Mouse (Mus musculus): ENCODE measurements at regions not wholly inside any gene's neighbourhood (a gene's known extent, or its start where the extent isn't known, plus 50 kb on each side); places are given as distances from the start of the nearest gene placed in this dataset.

DNA sequence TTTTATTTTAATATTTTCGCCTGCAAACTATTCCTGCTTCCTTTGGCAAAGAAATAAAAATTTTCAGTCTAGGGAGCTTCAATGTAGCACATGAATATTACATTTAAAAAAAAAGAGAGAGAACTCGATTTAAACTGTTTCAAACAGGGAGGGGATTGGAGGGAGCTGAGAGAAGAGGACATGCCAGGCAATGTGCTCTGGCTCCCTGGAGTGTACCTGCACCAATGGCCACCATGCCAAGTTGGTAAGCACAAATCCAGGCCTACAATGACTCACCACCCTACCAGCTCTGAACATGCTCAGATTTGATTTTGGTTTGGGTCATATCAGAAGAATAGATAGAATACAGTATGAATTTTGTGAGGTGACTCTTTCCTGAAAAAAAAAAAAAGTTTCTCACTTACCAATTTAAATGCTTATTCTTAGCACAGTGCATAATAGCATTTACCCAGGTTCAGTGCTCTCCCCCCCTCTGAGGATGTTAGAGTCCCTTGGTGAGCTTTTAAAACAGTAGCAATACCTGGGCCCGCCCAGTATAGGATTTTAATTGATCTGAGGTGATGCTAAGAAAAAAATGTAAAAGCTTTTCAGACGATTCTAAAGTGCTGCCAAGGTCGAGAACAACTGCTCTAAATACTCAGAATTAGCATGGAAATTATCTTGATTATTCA, 80.5 kb upstream of the Mdfic start:
- TF ChIP-seq CTCF (IDR thresholded peaks at IDR 0.05; ENCODE audit: low read depth): no peak
- no peak for TF ChIP-seq EP300 (IDR thresholded peaks at IDR 0.05; ENCODE audit: low read depth)

Measured in liver, postnatal 0 days (tissue).